Mouse (Mus musculus): ENCODE results near the gene Eipr1.

DNA sequence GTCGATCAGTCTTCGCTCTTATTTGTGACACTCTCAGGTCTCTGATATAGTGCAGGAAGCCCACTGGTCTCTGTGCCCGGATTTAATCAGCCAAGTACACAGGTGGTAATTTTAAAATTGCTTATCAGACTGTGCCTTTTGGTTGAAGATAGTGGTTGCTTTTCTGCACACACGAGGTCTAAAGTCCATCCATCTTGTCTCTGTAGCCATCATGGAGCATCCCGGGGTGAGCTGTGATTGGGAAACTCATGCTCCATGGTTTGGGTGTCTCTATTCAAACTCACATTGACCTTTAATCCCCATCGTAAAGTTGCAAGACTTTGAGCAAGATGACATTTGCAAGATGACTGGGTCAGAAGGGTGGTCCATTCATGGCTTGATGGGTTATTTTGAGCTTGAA lies 153.9 kb downstream of the Eipr1 start:
- TF ChIP-seq CTCF (conservative IDR thresholded peaks at IDR 0.05; ENCODE audit: insufficient read depth, insufficient read length, low read depth, low read length) (no peak), POLR2A (IDR thresholded peaks at IDR 0.05; ENCODE audit: low read depth, low read length) (no peak)
